Mouse (Mus musculus): ENCODE results near the gene Klk8. TPM values are rescaled to one million over a fixed set of nuclear protein-coding genes. Genes with fewer than 3 reads are reported as not detected.

The Klk8 gene
- polyA plus RNA-seq (2012; fragmentation: generic; extraction: Trizol) = not detected

DNA sequence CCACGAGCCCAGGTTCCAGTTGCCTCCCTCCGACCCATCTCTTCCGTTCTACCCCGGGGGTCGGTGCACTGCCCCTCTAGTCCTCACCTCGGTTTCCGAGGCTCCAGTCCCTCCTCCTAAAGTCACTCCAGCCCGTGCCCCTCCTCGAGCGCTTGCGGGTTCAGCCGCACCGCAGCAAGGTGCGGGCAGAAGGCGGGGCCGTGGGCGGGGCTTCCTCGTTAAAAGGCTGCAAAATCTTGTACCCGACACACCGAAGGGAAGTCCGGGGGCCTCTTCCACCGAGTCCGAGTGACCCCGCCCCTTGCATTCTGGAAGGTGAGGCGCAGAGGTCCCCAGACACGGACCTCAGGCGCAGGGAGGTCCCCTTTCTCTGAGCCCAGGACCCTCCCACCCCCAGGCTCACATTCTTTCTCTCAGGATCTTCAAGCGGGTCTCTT lies at the start of gene Klk8:
Gene Klk8, plus strand, starts transcription at position 245 of the 437 bp plus-strand sequence.
- H3ac ChIP-seq (ENCODE audit: control insufficient read depth, insufficient read length) = no peak within 1 kb of the TSS
- H3K79me2 ChIP-seq (ENCODE audit: control insufficient read depth, insufficient read depth) = no peaks in the 10 kb centered on the region
- H3K4me2 ChIP-seq (ENCODE audit: low read depth) = peak within 1 kb of the TSS; percentile 52
- no peaks in the 10 kb centered on the region for H3K36me3 ChIP-seq (ENCODE audit: control insufficient read depth, insufficient read depth)
- TF ChIP-seq POLR2AphosphoS2 (IDR thresholded peaks at IDR 0.05; ENCODE audit: insufficient read length, low read depth) = no peak
- no peak for TF ChIP-seq E2F4 (IDR thresholded peaks at IDR 0.05; ENCODE audit: insufficient read depth)
- TF ChIP-seq CEBPB (IDR thresholded peaks at IDR 0.05; ENCODE audit: insufficient read depth, poor library complexity, severe bottlenecking) = no peak
- no peak for TF ChIP-seq MYOD1 (IDR thresholded peaks at IDR 0.05; ENCODE audit: control insufficient read depth in 1 of 3, insufficient read length in 2 of 3, low read depth in 2 of 3)
- TF ChIP-seq REST (IDR thresholded peaks at IDR 0.05; ENCODE audit: insufficient read depth, insufficient read length) = no peak
- TF ChIP-seq POLR2A (IDR thresholded peaks at IDR 0.05; ENCODE audit: insufficient read length, low read depth) = no peak
- TF ChIP-seq MAX (IDR thresholded peaks at IDR 0.05; ENCODE audit: low read depth) = no peak
- no peak for TF ChIP-seq SRF (IDR thresholded peaks at IDR 0.05; ENCODE audit: control insufficient read depth, insufficient read length, low read depth)
- no peak for TF ChIP-seq MYOG (IDR thresholded peaks at IDR 0.05; ENCODE audit: control insufficient read depth in 1 of 3, insufficient read depth in 1 of 3, insufficient read length in 2 of 3, low read depth in 2 of 3)
- no peak for TF ChIP-seq TCF12 (IDR thresholded peaks at IDR 0.05; ENCODE audit: insufficient read depth, poor library complexity, severe bottlenecking)
- no peak for TF ChIP-seq USF1 (IDR thresholded peaks at IDR 0.05; ENCODE audit: low read depth)
- no peak for TF ChIP-seq TCF3 (IDR thresholded peaks at IDR 0.05; ENCODE audit: insufficient read length, low read depth)
- no peaks in the 10 kb centered on the region for H3K27me3 ChIP-seq (ENCODE audit: control insufficient read depth, insufficient read depth, insufficient read length)
- H3K4me3 ChIP-seq = no peak within 1 kb of the TSS

DNA sequence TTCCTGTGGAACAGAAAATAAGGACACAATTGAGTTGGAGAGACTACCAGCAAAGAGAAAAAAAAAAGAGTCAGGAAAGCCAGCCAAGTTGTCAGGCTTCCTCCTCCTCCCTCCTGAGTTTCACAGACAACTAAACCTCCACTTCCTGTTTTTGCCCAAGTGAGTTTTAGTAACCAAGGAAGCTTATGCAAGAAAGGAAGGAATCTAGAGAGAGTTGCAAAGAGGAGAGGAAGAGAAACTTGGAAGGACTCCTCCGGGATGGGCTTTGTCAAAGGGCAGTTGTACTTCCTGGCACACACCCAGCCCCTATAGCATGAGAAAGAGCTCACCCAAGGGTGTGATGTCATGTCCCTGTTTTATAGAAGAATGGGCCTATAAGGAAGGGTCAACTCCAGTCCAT lies 49.6 kb upstream of the Klk8 start:
- Histone ChIP-seq H3K79me2 (ENCODE audit: control insufficient read depth, insufficient read depth) (no peaks in the 10 kb centered on the region), H3K36me3 (ENCODE audit: control insufficient read depth, insufficient read depth) (no peaks in the 10 kb centered on the region), H3ac (ENCODE audit: control insufficient read depth, insufficient read length) (no peak overlapping the region), H3K4me3 (no peak overlapping the region), H3K4me2 (ENCODE audit: low read depth) (no peak overlapping the region), H3K27me3 (ENCODE audit: control insufficient read depth, insufficient read depth, insufficient read length) (no peaks in the 10 kb centered on the region)
- TF ChIP-seq MYOD1 (IDR thresholded peaks at IDR 0.05; ENCODE audit: control insufficient read depth in 1 of 3, insufficient read length in 2 of 3, low read depth in 2 of 3) (no peak), MYOG (IDR thresholded peaks at IDR 0.05; ENCODE audit: control insufficient read depth in 1 of 3, insufficient read depth in 1 of 3, insufficient read length in 2 of 3, low read depth in 2 of 3) (no peak), TCF3 (IDR thresholded peaks at IDR 0.05; ENCODE audit: insufficient read length, low read depth) (no peak), SRF (IDR thresholded peaks at IDR 0.05; ENCODE audit: control insufficient read depth, insufficient read length, low read depth) (no peak), TCF12 (IDR thresholded peaks at IDR 0.05; ENCODE audit: insufficient read depth, poor library complexity, severe bottlenecking) (no peak), E2F4 (IDR thresholded peaks at IDR 0.05; ENCODE audit: insufficient read depth) (no peak), REST (IDR thresholded peaks at IDR 0.05; ENCODE audit: insufficient read depth, insufficient read length) (no peak), CEBPB (IDR thresholded peaks at IDR 0.05; ENCODE audit: insufficient read depth, poor library complexity, severe bottlenecking) (no peak), POLR2AphosphoS2 (IDR thresholded peaks at IDR 0.05; ENCODE audit: insufficient read length, low read depth) (no peak), USF1 (IDR thresholded peaks at IDR 0.05; ENCODE audit: low read depth) (no peak), MAX (IDR thresholded peaks at IDR 0.05; ENCODE audit: low read depth) (no peak), POLR2A (IDR thresholded peaks at IDR 0.05; ENCODE audit: insufficient read length, low read depth) (no peak)

DNA sequence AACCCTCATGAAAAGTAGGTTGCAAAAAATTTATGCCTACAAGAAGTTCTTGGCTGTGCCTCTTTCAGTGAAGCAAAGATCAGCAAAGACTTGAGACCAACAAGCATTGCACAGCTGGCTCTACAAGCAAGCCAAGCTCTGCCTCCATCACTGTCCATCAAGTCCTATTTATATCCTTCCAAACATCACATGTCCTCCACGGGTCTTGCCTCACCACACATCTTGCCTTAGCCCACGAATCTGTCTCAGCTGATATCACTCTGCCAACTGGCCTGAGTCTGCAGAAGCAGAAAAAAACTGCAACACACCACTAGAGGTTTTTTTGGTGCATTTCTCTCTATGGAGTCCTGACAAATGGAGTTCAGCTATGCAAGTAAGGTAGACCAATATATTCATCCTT lies 44.6 kb upstream of the Klk8 start:
- no peak overlapping the region for H3ac ChIP-seq (ENCODE audit: control insufficient read depth, insufficient read length)

DNA sequence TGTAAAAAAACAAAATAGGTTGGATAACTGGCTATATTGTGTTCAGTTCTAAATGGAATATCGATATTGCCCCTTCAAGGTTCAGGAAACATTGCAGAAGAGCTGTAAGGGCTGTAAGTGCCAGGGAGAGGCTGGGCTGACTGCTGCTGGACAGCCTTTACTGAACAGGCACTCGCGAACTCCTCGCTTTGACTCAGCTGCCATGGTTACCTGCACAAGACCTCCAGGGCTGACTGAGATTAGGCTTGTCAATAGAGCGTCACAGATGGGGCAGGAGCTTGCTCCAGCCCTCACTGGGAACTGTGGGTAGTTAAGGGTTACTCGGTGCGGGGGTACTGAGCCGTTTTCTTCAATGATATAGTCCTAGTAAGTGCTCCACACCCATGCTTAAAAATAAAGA lies 30.9 kb upstream of the Klk8 start:
- H3ac ChIP-seq (ENCODE audit: control insufficient read depth, insufficient read length) = no peak overlapping the region
- H3K79me2 ChIP-seq (ENCODE audit: control insufficient read depth, insufficient read depth) = no peaks in the 10 kb centered on the region
- no peaks in the 10 kb centered on the region for H3K27me3 ChIP-seq (ENCODE audit: control insufficient read depth, insufficient read depth, insufficient read length)
- no peak for TF ChIP-seq USF1 (IDR thresholded peaks at IDR 0.05; ENCODE audit: low read depth)
- TF ChIP-seq POLR2A (IDR thresholded peaks at IDR 0.05; ENCODE audit: insufficient read length, low read depth) = no peak
- TF ChIP-seq TCF3 (IDR thresholded peaks at IDR 0.05; ENCODE audit: insufficient read length, low read depth) = no peak
- no peak for TF ChIP-seq MYOD1 (IDR thresholded peaks at IDR 0.05; ENCODE audit: control insufficient read depth in 1 of 3, insufficient read length in 2 of 3, low read depth in 2 of 3)
- TF ChIP-seq REST (IDR thresholded peaks at IDR 0.05; ENCODE audit: insufficient read depth, insufficient read length) = no peak
- no peak for TF ChIP-seq SRF (IDR thresholded peaks at IDR 0.05; ENCODE audit: control insufficient read depth, insufficient read length, low read depth)
- TF ChIP-seq TCF12 (IDR thresholded peaks at IDR 0.05; ENCODE audit: insufficient read depth, poor library complexity, severe bottlenecking) = no peak
- TF ChIP-seq POLR2AphosphoS2 (IDR thresholded peaks at IDR 0.05; ENCODE audit: insufficient read length, low read depth) = no peak
- no peak for TF ChIP-seq MYOG (IDR thresholded peaks at IDR 0.05; ENCODE audit: control insufficient read depth in 1 of 3, insufficient read depth in 1 of 3, insufficient read length in 2 of 3, low read depth in 2 of 3)
- TF ChIP-seq E2F4 (IDR thresholded peaks at IDR 0.05; ENCODE audit: insufficient read depth) = no peak
- no peak for TF ChIP-seq CEBPB (IDR thresholded peaks at IDR 0.05; ENCODE audit: insufficient read depth, poor library complexity, severe bottlenecking)
- no peak for TF ChIP-seq MAX (IDR thresholded peaks at IDR 0.05; ENCODE audit: low read depth)
- no peak overlapping the region for H3K4me3 ChIP-seq
- H3K36me3 ChIP-seq (ENCODE audit: control insufficient read depth, insufficient read depth) = no peaks in the 10 kb centered on the region
- H3K4me2 ChIP-seq (ENCODE audit: low read depth) = no peak overlapping the region

More for the DNA sequence above, 44.6 kb upstream of the Klk8 start:
- TF ChIP-seq E2F4 (IDR thresholded peaks at IDR 0.05; ENCODE audit: insufficient read depth) (no peak), CEBPB (IDR thresholded peaks at IDR 0.05; ENCODE audit: insufficient read depth, poor library complexity, severe bottlenecking) (no peak), USF1 (IDR thresholded peaks at IDR 0.05; ENCODE audit: low read depth) (no peak), MYOG (IDR thresholded peaks at IDR 0.05; ENCODE audit: control insufficient read depth in 1 of 3, insufficient read depth in 1 of 3, insufficient read length in 2 of 3, low read depth in 2 of 3) (no peak), TCF3 (IDR thresholded peaks at IDR 0.05; ENCODE audit: insufficient read length, low read depth) (no peak), REST (IDR thresholded peaks at IDR 0.05; ENCODE audit: insufficient read depth, insufficient read length) (no peak), POLR2AphosphoS2 (IDR thresholded peaks at IDR 0.05; ENCODE audit: insufficient read length, low read depth) (no peak), MAX (IDR thresholded peaks at IDR 0.05; ENCODE audit: low read depth) (no peak), MYOD1 (IDR thresholded peaks at IDR 0.05; ENCODE audit: control insufficient read depth in 1 of 3, insufficient read length in 2 of 3, low read depth in 2 of 3) (no peak), TCF12 (IDR thresholded peaks at IDR 0.05; ENCODE audit: insufficient read depth, poor library complexity, severe bottlenecking) (no peak), SRF (IDR thresholded peaks at IDR 0.05; ENCODE audit: control insufficient read depth, insufficient read length, low read depth) (no peak), POLR2A (IDR thresholded peaks at IDR 0.05; ENCODE audit: insufficient read length, low read depth) (no peak)
- H3K4me3 ChIP-seq = no peak overlapping the region
- no peak overlapping the region for H3K4me2 ChIP-seq (ENCODE audit: low read depth)
- no peaks in the 10 kb centered on the region for H3K27me3 ChIP-seq (ENCODE audit: control insufficient read depth, insufficient read depth, insufficient read length)
- H3K79me2 ChIP-seq (ENCODE audit: control insufficient read depth, insufficient read depth) = no peaks in the 10 kb centered on the region
- H3K36me3 ChIP-seq (ENCODE audit: control insufficient read depth, insufficient read depth) = no peaks in the 10 kb centered on the region
